Mouse (Mus musculus) left cerebral cortex, adult 11 months (tissue): ENCODE data around the gene Jam3.
A peak's percentile ranks its signal among the peaks of the same experiment; 100 is the strongest.
"Not testable (repeated sequence)": the region's sequence is repeated elsewhere in the genome, so short reads cannot be mapped to it uniquely, and the experiment has no call there.

Experiments
- DNase-seq: peaks from one replicate; pipeline ENCODE4 v3.0.0; 2022; ENCODE audit warnings: low spot score

The Jam3 gene

GRCm38 (mm10) chr9:27170726-27171125 is 15.5 kb upstream of the Jam3 start:
- DNase-seq: no peak

DNA sequence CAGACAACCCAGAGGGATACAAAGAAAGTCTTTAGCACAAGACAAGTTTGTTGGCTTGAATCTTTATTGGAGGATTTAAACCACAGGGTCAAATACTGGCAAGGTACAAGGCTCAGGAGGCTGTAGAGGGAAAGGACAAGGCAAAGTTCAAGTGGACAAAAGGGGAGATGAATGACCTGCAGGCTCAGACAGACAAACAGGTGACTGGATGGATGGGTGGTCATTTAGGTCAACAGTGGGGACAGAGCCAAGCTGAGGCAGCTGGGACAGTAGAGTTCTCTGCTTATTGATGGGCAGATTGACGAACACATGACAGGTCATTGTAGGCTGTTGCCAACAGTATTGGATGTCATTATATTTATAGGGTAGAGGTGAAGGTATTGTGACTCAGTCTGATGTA is 11.8 kb upstream of the Jam3 start:
- no peak for DNase-seq

DNA sequence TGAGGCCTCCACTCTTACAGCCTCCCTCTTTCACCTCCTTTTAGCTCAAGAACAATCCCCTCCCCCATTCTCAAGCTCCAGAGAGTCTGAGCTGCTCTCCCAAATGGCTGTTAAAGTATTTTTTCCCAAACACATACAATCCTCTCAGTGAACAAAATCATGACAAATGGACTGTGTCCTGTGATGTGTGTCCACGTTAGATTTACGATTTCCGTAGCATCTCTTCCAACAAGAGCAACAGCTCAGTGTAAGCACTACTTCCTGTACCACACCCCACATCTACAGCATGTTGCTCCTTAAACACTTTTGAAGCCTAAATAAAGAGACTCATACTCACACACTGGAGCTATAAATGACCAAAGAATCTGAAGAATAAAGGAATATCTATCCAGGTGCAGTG is 10.4 kb upstream of the Jam3 start:
- no peak for DNase-seq

- DNase-seq: no peak
Observed at GRCm38 (mm10) chr9:27164957-27165356, 9.7 kb upstream of the Jam3 start.

GRCm38 (mm10) chr9:27163661-27164060 is 8.4 kb upstream of the Jam3 start:
- DNase-seq: not testable (repeated sequence)

GRCm38 (mm10) chr9:27153861-27154260 is 1.4 kb downstream of the Jam3 start:
- DNase-seq: no peak

GRCm38 (mm10) chr9:27149836-27150235 is 5.4 kb downstream of the Jam3 start:
- no peak for DNase-seq

DNA sequence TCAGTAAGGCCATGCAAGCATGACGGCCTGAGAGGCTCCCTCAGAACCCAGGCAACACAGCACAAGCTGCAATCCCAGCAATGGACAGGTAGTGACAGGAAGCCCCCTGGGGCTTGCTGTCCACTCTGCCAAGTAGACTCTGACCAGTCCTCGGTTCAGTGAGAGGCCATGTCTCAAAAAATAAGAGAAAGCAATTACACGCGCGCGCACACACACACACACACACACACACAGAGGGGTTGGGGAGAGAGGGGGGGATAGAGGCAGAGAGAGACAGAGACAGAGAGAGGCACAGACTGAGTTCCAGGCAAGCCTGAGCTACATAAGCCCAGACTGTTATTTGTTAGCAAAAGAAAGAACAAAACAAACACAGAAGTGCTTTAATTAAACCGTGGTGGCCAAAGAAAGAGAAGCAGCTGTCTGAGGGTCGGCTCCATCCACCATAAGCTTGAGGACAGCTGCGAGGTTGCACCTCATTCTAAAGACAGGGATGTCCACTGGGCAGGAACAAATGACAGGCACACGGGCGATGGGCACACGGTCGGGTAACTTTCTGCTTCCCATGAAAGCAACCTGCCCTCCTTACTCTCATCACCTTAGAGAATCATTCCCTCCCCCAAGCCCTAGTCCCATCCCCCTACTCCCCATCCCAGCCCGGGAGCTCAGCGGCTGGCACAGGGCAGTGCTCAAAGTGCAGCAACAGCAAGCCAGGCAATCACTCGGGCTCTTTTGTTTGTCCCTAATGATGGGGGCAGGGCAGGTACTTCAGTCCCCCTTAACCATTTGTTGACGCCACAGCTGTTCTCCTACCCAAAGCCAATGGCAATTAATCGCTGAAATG is 6.4 kb downstream of the Jam3 start:
- DNase-seq: no peak

DNA sequence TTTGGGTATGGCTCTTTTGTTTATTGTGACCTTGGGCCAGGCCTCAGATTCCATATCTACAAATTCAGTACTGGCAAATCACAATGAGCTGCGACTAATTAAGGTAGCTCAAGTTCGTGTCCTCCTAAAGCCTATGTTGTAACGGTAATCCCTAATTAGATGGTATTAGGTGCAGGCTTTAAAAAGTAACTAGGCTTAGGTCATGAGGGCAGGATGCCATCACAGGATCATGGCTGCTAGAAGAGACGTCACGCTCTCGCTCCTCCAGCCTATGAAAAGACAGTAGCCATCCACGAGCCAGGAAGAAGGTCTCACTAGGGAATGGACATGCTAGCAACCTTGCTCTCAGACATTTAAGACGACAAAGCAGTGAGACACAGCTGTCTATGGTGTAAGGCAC is 7.3 kb downstream of the Jam3 start:
- no peak for DNase-seq

GRCm38 (mm10) chr9:27146826-27147225 is 8.4 kb downstream of the Jam3 start:
- DNase-seq: no peak

DNA sequence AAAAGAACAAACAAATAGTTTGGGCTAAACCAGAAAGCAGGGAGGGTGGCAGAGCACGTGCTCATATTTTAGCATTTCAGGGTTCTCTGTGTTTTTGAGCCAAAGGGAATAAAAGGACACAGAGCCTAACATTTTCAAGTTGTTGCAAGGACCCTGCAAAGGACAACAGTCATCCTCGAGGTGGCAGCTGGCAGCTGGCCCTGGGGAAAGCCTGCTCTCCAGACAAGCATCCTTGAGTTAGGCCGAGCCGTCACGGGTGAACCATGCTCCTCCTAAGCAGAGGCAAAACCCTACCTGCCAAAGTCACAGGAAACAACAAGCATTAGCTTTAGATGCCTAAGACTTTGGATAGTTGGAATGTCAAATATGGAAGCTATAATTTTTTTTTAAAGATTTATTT is 10.2 kb downstream of the Jam3 start:
- no peak for DNase-seq

GRCm38 (mm10) chr9:27144271-27144840 is 10.9 kb downstream of the Jam3 start:
- DNase-seq: no peak

DNA sequence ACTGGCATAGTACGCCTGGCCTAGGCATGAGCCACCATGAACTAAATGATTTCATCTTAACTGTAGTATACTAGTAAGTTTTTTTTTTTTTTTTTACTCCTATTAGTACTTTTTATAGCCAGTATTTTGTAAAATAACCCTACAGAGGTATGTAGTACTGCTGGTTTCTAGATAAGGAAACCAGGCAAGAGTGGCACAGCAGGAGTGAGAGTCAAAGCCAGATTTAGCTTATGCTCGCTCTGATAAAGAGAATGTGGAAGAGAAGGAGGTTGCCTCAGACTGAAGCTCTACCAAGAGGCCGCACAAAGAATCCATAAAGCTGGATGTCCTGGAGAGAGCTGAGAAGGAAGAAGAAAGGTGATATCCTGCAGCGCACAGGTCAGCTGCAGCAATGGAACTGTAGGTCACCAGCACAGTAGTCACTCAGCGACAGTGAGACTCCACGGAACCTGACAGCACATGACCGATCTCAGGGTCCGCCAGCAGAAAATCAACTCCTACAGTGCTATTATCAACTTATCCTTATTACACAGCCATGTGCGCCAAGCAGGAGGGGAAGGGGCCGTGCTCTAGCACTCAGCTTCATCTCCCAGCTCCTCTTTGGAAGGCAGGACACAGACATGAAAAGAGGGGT is 14.7 kb downstream of the Jam3 start:
- no peak for DNase-seq

DNA sequence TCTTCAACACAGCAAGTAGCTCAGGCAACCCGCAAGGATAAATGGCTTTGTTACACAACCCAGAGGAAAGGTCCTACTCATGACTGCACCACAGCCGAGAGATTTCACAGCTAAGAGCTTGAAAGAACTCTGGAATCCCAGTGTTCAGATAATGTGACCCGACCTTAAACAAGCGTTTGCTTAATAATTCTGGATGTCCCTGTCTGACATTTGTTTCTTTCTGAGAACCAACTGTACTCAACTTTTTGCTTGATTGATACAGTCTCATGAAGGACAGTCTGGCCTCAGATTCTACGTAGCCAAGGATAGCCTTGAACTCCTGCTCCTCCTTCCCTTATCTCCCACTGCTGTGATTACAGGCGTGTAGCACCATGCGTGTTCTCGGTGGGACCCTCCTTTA is 18.6 kb downstream of the Jam3 start:
- DNase-seq: no peak

DNA sequence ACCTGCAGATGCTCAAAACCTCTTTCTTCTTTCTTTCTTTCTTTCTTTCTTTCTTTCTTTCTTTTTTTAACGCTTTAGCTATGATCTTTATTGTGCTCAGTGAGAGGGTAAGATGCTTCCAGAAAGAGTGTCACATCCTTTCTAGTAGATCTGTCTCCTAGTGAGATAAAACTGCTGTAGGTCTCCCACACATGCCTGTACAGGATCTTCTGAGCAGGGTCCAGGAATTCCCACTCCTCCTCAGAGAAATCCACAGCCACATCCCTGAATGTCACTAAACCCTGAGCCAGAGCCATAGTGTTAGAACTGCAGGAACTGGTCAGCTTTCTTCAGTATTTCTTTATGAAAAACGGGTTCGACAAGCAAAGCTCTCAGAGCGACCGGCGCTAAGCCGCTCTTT is 19.8 kb downstream of the Jam3 start:
- DNase-seq: no peak

DNA sequence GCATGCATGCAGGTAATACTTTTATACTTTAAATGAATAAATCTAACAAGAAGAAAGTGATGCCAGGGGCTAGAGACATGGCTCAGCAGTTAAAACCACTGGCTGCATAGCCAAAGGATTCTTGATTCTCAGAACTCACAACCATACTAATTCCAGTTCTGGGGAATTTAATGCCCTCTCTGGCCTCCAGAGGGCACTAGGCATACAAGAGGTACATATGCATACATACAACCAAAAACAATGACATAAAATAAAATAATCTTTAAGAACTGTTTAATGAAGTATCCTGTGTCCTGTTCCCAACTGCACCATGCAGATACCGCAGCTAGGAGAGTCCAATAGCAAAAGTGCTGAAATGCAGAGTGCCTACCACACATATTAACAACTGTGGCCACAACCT is 20.8 kb downstream of the Jam3 start:
- DNase-seq: peak; percentile 64

- DNase-seq: no peak
Observed at GRCm38 (mm10) chr9:27128629-27129028, 26.6 kb downstream of the Jam3 start.

DNA sequence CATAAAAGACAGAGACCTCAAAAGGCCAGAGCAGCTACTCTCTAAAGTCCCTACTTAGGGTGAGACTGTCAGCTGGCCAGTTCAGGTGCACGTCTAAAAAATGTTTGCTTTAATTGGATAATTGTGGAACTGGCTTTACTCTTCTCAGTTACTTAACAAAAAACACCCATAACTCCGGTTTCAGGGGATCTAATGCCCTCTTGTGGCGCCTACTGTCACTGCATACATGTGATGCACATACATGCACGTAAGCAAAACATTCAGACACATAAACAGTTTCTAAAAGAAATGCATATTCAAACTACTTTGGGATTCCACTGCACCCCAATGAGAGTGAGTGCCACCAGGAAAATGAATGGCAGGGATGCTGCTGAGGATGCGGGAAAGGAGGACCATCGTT is 28.7 kb downstream of the Jam3 start:
- no peak for DNase-seq

DNA sequence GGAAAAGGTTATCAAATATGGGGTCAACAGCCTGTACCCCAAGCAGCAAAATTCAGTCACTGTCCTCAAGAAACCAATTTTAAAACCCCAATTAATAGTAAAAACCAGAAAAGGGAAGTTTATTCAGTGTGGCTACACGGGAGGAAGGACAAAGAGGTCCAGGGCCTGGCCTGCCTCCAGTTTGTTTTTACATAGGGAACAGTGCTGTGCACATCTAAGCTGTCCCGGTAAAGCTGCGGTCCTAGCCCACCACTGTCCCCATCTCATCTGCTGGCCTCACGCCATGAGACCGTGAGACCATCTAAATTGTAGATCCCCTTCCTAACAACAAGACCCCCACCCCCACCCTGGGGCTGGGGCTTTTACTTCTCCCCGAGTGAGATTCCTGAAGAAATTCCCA is 29.8 kb downstream of the Jam3 start:
- no peak for DNase-seq

GRCm38 (mm10) chr9:27123947-27124346 is 31.3 kb downstream of the Jam3 start:
- DNase-seq: peak; percentile 53

GRCm38 (mm10) chr9:27122963-27123362 is 32.3 kb downstream of the Jam3 start:
- no peak for DNase-seq

GRCm38 (mm10) chr9:27122076-27122475 is 33.1 kb downstream of the Jam3 start:
- DNase-seq: no peak

DNA sequence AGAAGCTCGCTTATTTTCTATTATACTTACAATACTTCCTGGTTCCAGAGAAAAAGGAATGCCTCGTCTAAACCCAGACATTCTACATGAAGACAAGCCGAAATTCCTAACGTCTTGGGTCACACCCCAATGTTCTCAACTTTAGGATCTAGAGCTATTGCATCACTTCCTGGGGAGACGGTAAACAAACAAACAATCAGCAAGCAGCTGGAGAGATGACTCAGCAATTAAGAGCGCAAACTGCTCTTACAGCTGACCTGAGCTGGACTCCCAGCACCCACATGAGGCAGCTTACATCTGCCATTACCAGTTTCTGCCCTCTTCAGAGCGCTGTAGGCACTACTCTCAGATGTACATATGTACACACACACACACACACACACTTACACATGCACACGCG is 34.0 kb downstream of the Jam3 start:
- no peak for DNase-seq
